Mouse (Mus musculus) frontal cortex, adult 2 months (tissue): ENCODE data around the gene Gm21953. TPM values are rescaled to one million over a fixed set of nuclear protein-coding genes. Genes with fewer than 3 reads are reported as not detected.
"Not testable (repeated sequence)": the region's sequence is repeated elsewhere in the genome, so short reads cannot be mapped to it uniquely, and the experiment has no call there.

Source experiments
- DNase-seq, 2 experiments: peaks; one replicate each; pipeline ENCODE4 v3.0.0; 2022; ENCODE audit warnings: low spot score in 1 of 2; ENCODE audit errors: extremely low spot score in 1 of 2
- polyA plus RNA-seq: library from polyadenylated mRNA; depleted of rRNA; stranded (reverse); fragments of >200 nt; gene quantifications from 2 replicates; pipeline ENCODE4 v1.2.3, GENCODE M21; 2012; rRNA removed

Gm21953 gene
- not detected in 2 replicates for polyA plus RNA-seq

DNA sequence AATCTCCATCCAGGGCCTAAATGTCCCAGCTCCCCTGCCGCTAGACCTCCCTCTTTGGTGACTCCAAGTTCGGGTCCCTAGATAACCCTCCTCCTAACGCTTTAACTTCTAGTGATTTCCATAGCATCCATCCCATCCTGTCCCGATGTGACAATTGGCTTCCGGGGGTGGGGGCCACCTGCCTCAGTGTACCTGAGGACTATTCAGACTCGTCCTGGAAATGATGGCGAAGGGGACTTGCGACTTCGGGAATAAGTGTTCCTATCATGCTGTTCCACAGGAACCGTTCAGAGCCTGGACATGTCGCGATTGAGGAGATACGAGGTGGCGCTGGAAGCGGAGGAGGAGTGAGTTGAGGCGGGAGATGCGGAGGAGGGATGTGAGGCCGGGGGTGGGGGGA is at the start of gene Gm21953:
Gene Gm21953 (plus strand): TSS at position 301 of the 400 bp plus-strand sequence.
- DNase-seq: not testable (repeated sequence)

DNA sequence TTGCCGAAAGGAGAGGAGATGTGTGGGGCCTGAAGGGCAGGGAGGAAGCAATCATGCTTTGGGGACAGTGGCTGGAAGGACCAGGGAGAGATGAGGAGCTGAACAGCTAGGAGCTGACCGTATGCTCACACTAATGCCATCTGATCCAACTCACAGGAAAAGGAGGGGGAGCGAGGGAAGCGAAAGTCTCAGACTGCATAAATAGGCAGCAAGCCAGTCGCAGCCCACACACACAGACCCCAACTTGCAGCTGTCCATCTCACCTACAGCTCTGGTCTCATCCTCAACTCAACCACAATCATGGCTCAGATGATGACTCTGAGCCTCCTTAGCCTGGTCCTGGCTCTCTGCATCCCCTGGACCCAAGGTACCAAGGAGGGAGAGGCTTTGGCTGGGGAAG is 38.6 kb upstream of the Gm21953 start, which contains the start of gene Ccl21b:
Gene Ccl21b (plus strand): TSS at position 301 of the 400 bp plus-strand sequence.
- DNase-seq: not testable (repeated sequence)

DNA sequence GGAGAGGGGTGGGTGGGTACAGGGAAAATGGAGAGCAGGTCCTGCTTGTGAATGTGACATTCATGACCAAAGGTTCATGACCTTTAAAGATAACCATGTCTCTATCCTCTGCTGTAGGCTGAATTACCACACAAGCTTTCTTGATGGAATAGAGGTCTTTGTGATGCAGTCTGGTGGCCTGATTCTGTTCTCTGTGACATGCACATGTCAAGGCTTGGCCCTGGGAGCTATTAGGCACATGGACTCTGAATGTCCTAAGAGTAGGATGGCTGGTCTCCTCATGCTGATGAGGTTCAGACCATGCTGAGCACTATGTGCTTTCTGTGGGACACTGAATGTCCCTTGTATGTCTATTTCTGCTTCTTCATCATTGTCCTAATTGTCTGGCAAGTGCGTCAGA is 24.0 kb downstream of the Gm21953 start, which contains the start of gene Fam205a3:
Gene Fam205a3 (plus strand): TSS at position 301 of the 400 bp plus-strand sequence.
- not testable (repeated sequence) for DNase-seq

Other genes with a start within 250 kb of the Gm21953 start
- gene Gm3893, start 203.1 kb upstream of the Gm21953 start, polyA plus RNA-seq: not detected in 2 replicates
- gene Gm13304, start 179.4 kb upstream of the Gm21953 start, polyA plus RNA-seq: 0.63 and 0.80 TPM in 2 replicates
- gene Gm13306, start 140.8 kb upstream of the Gm21953 start, polyA plus RNA-seq: 4.6 and 7.3 TPM in 2 replicates
- gene Gm13305, start 125.7 kb upstream of the Gm21953 start, polyA plus RNA-seq: 0.32 and 0.53 TPM in 2 replicates
- gene Gm10600, start 53.6 kb upstream of the Gm21953 start, polyA plus RNA-seq: not detected in 2 replicates
- gene Ccl21b, start 38.5 kb upstream of the Gm21953 start, polyA plus RNA-seq: not detected in 2 replicates
- 0.66 TPM in 1 of 2 replicates, not detected in the other for gene Fam205a3, start 24.1 kb downstream of the Gm21953 start, polyA plus RNA-seq
- gene Gm21586, start 145.1 kb downstream of the Gm21953 start, polyA plus RNA-seq: not detected in 2 replicates
- 1.1 and 1.3 TPM in 2 replicates for gene Gm2163, start 172.5 kb downstream of the Gm21953 start, polyA plus RNA-seq
- gene Fam205a2, start 233.9 kb downstream of the Gm21953 start, polyA plus RNA-seq: 0.66 TPM in 1 of 2 replicates, not detected in the other